Mouse (Mus musculus): ENCODE measurements at regions not wholly inside any gene's neighbourhood (a gene's known extent, or its start where the extent isn't known, plus 50 kb on each side); places are given as distances from the start of the nearest gene placed in this dataset.

DNA sequence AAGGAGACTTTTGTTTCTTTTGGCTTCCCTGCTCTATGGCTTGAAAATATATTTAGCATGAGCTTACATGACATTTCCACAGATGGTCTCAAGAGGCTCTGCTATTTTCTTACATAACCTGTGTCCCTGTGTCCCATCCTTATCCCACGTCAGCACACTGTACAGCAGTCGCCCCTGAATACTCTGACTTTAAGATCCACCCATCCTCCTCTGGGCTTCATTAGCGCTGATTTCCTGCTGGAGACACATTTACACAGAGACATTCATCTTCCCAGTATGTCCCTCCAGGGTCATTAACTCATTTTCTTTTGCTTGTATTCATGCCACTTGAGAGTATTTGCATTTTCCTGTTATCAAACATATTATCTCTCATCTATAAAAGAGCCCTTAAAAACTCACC lies 340.1 kb upstream of the Sphkap start:
- Histone ChIP-seq H3K79me2 (ENCODE audit: control insufficient read depth, insufficient read depth) (no peaks in the 10 kb centered on the region), H3K36me3 (ENCODE audit: control insufficient read depth, insufficient read depth) (no peaks in the 10 kb centered on the region), H3K27me3 (ENCODE audit: control insufficient read depth, insufficient read depth, insufficient read length) (no peaks in the 10 kb centered on the region), H3K4me2 (ENCODE audit: low read depth) (no peak overlapping the region), H3K4me3 (no peak overlapping the region), H3ac (ENCODE audit: control insufficient read depth, insufficient read length) (no peak overlapping the region)
- TF ChIP-seq REST (IDR thresholded peaks at IDR 0.05; ENCODE audit: insufficient read depth, insufficient read length): no peak
- TF ChIP-seq CEBPB (IDR thresholded peaks at IDR 0.05; ENCODE audit: insufficient read depth, poor library complexity, severe bottlenecking): no peak
- no peak for TF ChIP-seq USF1 (IDR thresholded peaks at IDR 0.05; ENCODE audit: low read depth)
- no peak for TF ChIP-seq SRF (IDR thresholded peaks at IDR 0.05; ENCODE audit: control insufficient read depth, insufficient read length, low read depth)
- TF ChIP-seq TCF12 (IDR thresholded peaks at IDR 0.05; ENCODE audit: insufficient read depth, poor library complexity, severe bottlenecking): no peak
- no peak for TF ChIP-seq POLR2AphosphoS2 (IDR thresholded peaks at IDR 0.05; ENCODE audit: insufficient read length, low read depth)
- no peak for TF ChIP-seq TCF3 (IDR thresholded peaks at IDR 0.05; ENCODE audit: insufficient read length, low read depth)
- no peak for TF ChIP-seq POLR2A (IDR thresholded peaks at IDR 0.05; ENCODE audit: insufficient read length, low read depth)
- TF ChIP-seq MAX (IDR thresholded peaks at IDR 0.05; ENCODE audit: low read depth): no peak

DNA sequence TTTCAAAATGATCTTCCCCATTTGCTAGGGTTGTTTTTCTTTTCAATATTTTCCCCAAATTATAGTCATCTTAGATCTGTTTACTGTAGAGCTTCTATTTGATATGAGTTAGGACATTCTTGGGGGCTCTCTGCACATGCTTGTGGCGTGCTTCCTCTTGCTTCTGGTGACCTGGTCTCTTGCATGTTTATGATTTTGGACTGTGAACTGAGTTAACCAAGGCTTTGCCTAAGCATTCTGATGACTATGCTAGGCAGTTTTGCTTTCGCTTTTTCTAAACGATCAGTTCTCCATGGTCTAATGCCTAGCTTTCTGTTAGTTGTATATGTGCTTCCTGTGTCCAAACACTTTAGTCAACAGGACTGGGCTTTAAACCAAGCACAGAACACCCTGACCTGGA lies 339.4 kb upstream of the Sphkap start:
- Histone ChIP-seq H3K4me2 (ENCODE audit: low read depth) (no peak overlapping the region), H3K36me3 (ENCODE audit: control insufficient read depth, insufficient read depth) (no peaks in the 10 kb centered on the region), H3ac (ENCODE audit: control insufficient read depth, insufficient read length) (no peak overlapping the region), H3K4me3 (no peak overlapping the region), H3K79me2 (ENCODE audit: control insufficient read depth, insufficient read depth) (no peaks in the 10 kb centered on the region), H3K27me3 (ENCODE audit: control insufficient read depth, insufficient read depth, insufficient read length) (no peaks in the 10 kb centered on the region)
- TF ChIP-seq POLR2A (IDR thresholded peaks at IDR 0.05; ENCODE audit: insufficient read length, low read depth) (no peak), POLR2AphosphoS2 (IDR thresholded peaks at IDR 0.05; ENCODE audit: insufficient read length, low read depth) (no peak), MYOD1 (IDR thresholded peaks at IDR 0.05; ENCODE audit: control insufficient read depth in 1 of 3, insufficient read length in 2 of 3, low read depth in 2 of 3) (no peak), MYOG (IDR thresholded peaks at IDR 0.05; ENCODE audit: control insufficient read depth in 1 of 3, insufficient read depth in 1 of 3, insufficient read length in 2 of 3, low read depth in 2 of 3) (no peak), CEBPB (IDR thresholded peaks at IDR 0.05; ENCODE audit: insufficient read depth, poor library complexity, severe bottlenecking) (no peak), MAX (IDR thresholded peaks at IDR 0.05; ENCODE audit: low read depth) (no peak), TCF12 (IDR thresholded peaks at IDR 0.05; ENCODE audit: insufficient read depth, poor library complexity, severe bottlenecking) (no peak), USF1 (IDR thresholded peaks at IDR 0.05; ENCODE audit: low read depth) (no peak)

DNA sequence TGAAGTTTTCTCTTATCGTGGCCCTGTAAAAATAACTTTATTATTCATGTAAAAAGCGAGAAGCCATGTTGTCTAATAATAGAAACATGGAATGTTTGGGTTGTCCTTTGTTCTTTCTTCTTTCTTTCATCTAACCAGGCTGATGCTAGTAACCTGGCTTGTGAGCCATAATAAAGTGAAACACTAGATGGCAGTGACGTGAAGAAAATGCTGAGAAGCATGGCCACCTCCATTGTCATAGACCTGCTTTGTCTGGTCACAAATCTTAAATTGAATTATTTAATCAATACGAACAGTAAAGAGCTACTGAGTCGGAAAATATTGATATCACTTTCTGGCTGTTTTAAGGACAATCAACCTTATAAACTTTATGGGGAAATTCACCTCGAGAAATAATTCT lies 338.0 kb upstream of the Sphkap start:
- Histone ChIP-seq H3K4me3 (no peak overlapping the region), H3ac (ENCODE audit: control insufficient read depth, insufficient read length) (no peak overlapping the region), H3K4me2 (ENCODE audit: low read depth) (no peak overlapping the region), H3K27me3 (ENCODE audit: control insufficient read depth, insufficient read depth, insufficient read length) (no peaks in the 10 kb centered on the region), H3K36me3 (ENCODE audit: control insufficient read depth, insufficient read depth) (no peaks in the 10 kb centered on the region), H3K79me2 (ENCODE audit: control insufficient read depth, insufficient read depth) (no peaks in the 10 kb centered on the region)
- no peak for TF ChIP-seq E2F4 (IDR thresholded peaks at IDR 0.05; ENCODE audit: insufficient read depth)
- TF ChIP-seq CEBPB (IDR thresholded peaks at IDR 0.05; ENCODE audit: insufficient read depth, poor library complexity, severe bottlenecking): no peak
- TF ChIP-seq TCF12 (IDR thresholded peaks at IDR 0.05; ENCODE audit: insufficient read depth, poor library complexity, severe bottlenecking): no peak
- TF ChIP-seq MYOG (IDR thresholded peaks at IDR 0.05; ENCODE audit: control insufficient read depth in 1 of 3, insufficient read depth in 1 of 3, insufficient read length in 2 of 3, low read depth in 2 of 3): no peak
- TF ChIP-seq SRF (IDR thresholded peaks at IDR 0.05; ENCODE audit: control insufficient read depth, insufficient read length, low read depth): no peak
- no peak for TF ChIP-seq MAX (IDR thresholded peaks at IDR 0.05; ENCODE audit: low read depth)
- TF ChIP-seq POLR2A (IDR thresholded peaks at IDR 0.05; ENCODE audit: insufficient read length, low read depth): no peak
- no peak for TF ChIP-seq USF1 (IDR thresholded peaks at IDR 0.05; ENCODE audit: low read depth)

DNA sequence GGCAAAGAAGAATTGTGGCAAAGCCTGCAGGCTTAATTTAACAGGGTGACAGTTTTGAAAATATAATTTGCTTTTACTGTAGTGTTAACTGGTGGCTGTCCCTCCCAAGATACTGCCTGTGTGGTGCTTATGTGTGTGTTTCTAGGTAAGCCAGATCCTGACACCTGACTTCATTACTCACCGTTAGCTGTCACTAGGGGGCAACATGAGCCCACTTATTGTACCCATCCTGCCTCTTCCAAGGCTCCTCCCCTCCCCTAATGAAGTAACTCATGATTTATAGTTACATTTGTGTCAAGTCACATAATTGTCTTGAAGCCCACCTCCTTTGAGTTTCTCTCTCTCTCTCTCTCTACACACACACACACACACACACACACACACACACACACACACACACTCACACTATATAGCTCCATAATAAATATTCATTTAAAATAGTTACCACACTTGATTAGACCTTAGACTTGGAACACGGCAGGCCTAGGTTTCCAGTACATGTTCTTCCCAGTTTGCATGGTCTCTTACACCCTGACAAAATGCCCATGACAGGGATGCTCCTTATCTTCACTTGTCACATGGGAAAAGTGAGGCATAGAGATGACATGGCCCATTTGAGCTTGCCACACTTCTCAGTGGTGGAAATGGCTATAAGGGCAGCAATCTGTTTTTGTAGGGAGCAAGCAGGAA lies 328.6 kb upstream of the Sphkap start:
- H3K4me2 ChIP-seq (ENCODE audit: low read depth): no peak overlapping the region
- H3K79me2 ChIP-seq (ENCODE audit: control insufficient read depth, insufficient read depth): no peaks in the 10 kb centered on the region
- TF ChIP-seq REST (IDR thresholded peaks at IDR 0.05; ENCODE audit: insufficient read depth, insufficient read length) (no peak), POLR2AphosphoS2 (IDR thresholded peaks at IDR 0.05; ENCODE audit: insufficient read length, low read depth) (no peak), USF1 (IDR thresholded peaks at IDR 0.05; ENCODE audit: low read depth) (no peak), CEBPB (IDR thresholded peaks at IDR 0.05; ENCODE audit: insufficient read depth, poor library complexity, severe bottlenecking) (no peak), TCF12 (IDR thresholded peaks at IDR 0.05; ENCODE audit: insufficient read depth, poor library complexity, severe bottlenecking) (no peak), MAX (IDR thresholded peaks at IDR 0.05; ENCODE audit: low read depth) (no peak)
- no peaks in the 10 kb centered on the region for H3K27me3 ChIP-seq (ENCODE audit: control insufficient read depth, insufficient read depth, insufficient read length)
- no peak overlapping the region for H3ac ChIP-seq (ENCODE audit: control insufficient read depth, insufficient read length)
- H3K36me3 ChIP-seq (ENCODE audit: control insufficient read depth, insufficient read depth): no peaks in the 10 kb centered on the region
- H3K4me3 ChIP-seq: no peak overlapping the region

DNA sequence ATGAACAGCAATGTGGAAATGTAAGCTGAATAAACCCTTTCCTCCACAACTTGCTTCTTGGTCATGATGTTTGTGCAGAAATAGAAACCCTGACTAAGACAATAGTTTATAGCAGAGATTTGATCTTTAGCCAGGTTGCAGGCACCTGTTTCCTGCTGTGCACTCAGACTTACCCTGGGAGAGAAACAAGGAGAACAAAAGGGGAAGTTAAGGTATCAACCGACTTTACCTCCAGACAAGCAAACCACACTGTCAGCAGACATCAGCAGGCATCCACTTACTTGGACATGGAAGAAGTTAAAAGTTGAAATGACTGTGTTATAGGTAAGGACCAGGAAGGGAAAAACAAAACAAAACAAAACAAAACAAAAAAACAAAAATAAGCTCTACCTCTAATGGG lies 323.7 kb upstream of the Sphkap start:
- Histone ChIP-seq H3K4me2 (ENCODE audit: low read depth) (no peak overlapping the region), H3K4me3 (no peak overlapping the region), H3ac (ENCODE audit: control insufficient read depth, insufficient read length) (no peak overlapping the region), H3K36me3 (ENCODE audit: control insufficient read depth, insufficient read depth) (no peaks in the 10 kb centered on the region), H3K79me2 (ENCODE audit: control insufficient read depth, insufficient read depth) (no peaks in the 10 kb centered on the region), H3K27me3 (ENCODE audit: control insufficient read depth, insufficient read depth, insufficient read length) (no peaks in the 10 kb centered on the region)
- no peak for TF ChIP-seq E2F4 (IDR thresholded peaks at IDR 0.05; ENCODE audit: insufficient read depth)
- TF ChIP-seq TCF12 (IDR thresholded peaks at IDR 0.05; ENCODE audit: insufficient read depth, poor library complexity, severe bottlenecking): no peak
- no peak for TF ChIP-seq USF1 (IDR thresholded peaks at IDR 0.05; ENCODE audit: low read depth)
- no peak for TF ChIP-seq MAX (IDR thresholded peaks at IDR 0.05; ENCODE audit: low read depth)
- TF ChIP-seq REST (IDR thresholded peaks at IDR 0.05; ENCODE audit: insufficient read depth, insufficient read length): no peak
- no peak for TF ChIP-seq POLR2A (IDR thresholded peaks at IDR 0.05; ENCODE audit: insufficient read length, low read depth)
- TF ChIP-seq TCF3 (IDR thresholded peaks at IDR 0.05; ENCODE audit: insufficient read length, low read depth): no peak
